Mouse (Mus musculus) embryonic stem cell, embryonic (primary cell): Measurements from ENCODE around the gene Ntn4.

ENCODE experiments used
- CTCF ChIA-PET, 4 experiments: fragments of 300-600 bp in 2 of 4; fragments of 350-600 bp in 2 of 4; sonication (Branson Sonifier 250); formaldehyde crosslinking; loops; one replicate each; lab custom pipeline; 2022; ENCODE audit warnings: inconsistent platforms in 2 of 4; lab: Charles Lee
- POLR2A ChIA-PET, 4 experiments: fragments of 300-600 bp in 2 of 4; fragments of 350-600 bp in 2 of 4; sonication (Branson Sonifier 250); formaldehyde crosslinking; loops; one replicate each; lab custom pipeline; 2022; ENCODE audit warnings: antibody characterized with exemption in 4 of 4, inconsistent platforms in 1 of 4; lab: Charles Lee

The Ntn4 gene

DNA sequence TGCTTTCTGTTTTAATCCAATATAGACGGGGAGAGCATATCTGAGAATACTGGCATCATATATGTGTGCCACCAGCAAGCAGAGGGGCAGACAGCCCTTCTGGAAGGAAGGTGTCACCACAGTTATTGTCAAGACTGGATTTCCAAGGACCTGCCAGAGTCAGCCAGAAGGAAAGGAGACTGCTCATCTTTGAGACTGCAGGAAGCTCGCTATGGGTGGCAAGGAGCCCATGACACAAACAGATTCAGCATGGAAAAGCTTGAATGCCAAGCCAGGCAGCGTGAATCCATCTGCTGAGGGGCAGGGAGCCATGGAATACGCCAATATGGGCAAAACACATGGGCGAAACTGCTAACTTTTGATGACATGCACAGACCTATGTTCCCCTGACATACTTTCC, 6.9 kb upstream of the Ntn4 start:
- POLR2A ChIA-PET, result no interaction called here
- CTCF ChIA-PET, result interaction anchor here in 1 of 4 experiments (0.5 kb wide), 1 partner anchor 130 kb away, joined by 3 read pairs; no protein-coding TSS in a partner anchor

DNA sequence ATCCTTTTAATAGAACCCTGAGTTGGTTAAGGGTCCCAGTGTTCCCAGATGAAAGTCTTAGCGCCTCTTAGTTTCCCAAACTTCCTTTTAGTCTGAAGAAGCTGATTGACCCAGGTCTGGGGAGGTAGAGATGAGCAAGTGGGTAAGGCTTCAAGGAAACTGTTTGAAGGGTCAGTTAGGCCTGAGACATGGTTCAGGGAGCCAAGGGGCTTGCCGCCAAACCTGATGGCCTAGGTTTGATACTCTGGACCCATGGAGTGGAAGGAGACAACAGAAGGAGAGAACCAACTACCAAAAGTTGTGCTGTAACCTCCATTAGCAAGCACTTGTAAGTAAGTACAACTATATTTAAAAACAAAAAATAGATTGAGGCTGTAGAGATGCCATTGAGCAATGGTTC, 6.5 kb upstream of the Ntn4 start:
- CTCF ChIA-PET, result no interaction called here
- POLR2A ChIA-PET, result no interaction called here

DNA sequence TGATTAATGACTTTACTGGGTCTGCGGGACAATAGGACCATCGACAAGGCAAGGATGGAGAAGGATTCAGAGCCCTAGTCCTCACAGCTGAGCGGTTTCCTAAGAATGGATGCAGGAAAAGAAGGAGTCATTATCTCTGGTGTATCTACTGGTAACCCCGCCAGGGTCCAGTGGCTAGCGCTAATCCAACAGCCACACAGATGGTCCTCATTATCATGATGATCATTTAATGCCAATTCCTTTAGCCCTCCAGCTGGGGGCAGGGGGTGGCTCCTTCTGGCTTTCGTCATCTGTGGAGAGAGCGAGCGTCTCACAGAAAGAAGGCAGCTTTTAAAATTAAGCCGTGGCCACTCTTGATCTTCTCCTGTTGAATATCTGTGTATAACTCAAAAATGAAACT, 4.5 kb upstream of the Ntn4 start:
- POLR2A ChIA-PET, result interaction anchor here in 1 of 4 experiments (1.0 kb wide), 1 partner anchor 14 kb away, joined by 3 read pairs; no protein-coding TSS in a partner anchor
- CTCF ChIA-PET, result interaction anchor here in 1 of 4 experiments (1.2 kb wide), 1 partner anchor 13 kb away, joined by 4 read pairs; no protein-coding TSS in a partner anchor

DNA sequence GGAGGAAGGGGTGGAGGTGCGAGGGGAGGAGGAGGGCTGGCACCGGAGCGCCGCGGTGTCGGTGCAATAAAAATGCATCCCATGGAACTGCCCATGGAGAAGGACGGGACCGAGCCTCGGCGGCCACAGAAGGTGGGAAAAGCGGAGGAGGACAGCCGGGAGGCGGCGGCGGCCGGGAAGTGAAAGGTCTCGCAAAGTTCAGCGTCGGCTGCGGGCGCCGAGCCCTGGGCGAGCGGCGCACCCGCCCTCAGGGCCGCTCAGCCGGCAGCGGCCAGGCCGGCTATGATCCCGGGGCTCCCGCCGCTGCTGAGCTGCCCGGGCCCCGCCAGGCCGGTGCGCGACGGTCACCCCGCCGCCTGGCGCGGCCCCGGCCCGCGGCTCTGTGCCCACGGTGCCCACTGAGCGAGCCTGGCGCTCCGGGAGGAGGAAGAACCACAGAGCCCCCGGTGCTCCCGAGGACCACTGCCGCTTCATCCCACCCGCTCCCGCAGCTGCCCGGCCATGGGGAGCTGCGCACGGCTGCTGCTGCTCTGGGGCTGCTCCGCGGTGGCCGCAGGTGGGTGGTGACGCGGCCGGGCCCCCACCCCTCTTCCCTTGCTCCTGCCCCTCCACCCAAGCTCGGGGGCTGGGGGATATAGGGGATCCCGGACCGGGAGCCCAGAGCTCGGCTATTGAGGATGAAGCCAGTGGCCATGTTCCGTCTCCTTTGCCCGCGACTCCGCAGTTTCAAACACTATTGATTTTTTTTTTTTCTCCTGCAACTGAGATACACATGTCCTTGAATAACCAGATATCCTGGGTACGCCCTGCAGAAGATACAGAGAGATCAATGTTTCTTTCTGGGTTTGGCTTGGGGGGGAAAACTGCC, 706 bp downstream of the Ntn4 start:
- ChIA-PET CTCF (interaction anchor here in 1 of 4 experiments (0.7 kb wide), 1 partner anchor 45 kb away, joined by 4 read pairs; no protein-coding TSS in a partner anchor), POLR2A (interaction anchor here in 2 of 4 experiments (0.6 to 0.8 kb wide), 4 partner anchors 12 to 76 kb away, joined by 3 to 5 read pairs (median 4); no protein-coding TSS in a partner anchor)

DNA sequence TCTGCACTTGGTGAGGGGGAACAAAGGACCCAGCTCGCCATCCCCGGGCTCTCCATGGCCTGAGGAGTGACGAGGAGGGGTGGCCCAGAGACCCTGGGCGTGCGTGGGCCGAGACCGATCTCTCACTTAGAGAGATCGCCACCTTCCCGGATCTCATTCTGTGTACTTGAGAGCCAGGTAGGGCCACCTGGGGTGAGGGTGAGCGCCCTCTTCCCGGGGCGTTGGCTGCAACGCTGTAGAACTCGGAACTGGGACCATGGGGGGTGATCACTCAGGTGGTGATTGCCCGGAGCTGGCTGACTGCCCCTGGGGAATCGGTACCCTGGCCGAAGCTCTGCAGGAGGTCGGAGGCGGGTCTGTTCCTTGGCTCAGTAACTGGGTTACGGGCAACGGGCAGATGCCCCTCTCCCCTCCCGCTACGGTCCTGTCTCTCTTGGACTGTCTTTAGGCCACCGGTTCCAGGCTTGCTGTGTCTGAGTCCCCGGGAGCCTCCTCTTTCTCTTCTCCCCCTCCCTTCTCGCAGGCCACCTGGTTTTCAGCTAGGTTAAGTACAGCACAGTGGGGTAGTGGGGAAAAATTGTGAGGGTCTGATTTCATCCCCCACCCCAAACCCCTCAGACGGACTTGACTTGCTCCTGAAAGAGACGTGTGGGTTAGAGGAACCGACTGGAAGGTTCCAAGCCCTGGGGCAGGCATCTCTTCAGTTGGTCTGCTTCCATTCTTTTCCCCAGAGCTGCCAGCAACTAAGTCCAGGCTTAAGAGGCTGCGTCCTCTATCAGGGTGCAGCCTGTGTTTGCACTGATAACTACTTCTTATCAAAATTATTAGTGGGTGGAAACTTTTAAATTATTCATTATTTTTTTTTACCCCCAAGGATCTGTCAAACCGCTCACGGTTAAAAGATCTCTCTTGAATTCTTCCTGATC, 1.6 kb downstream of the Ntn4 start:
- POLR2A ChIA-PET, result interaction anchor here in 1 of 4 experiments (0.6 to 0.8 kb wide), 2 partner anchors 19 to 21 kb away, joined by 3 to 4 read pairs; no protein-coding TSS in a partner anchor
- CTCF ChIA-PET, result interaction anchor here in 2 of 4 experiments (0.5 to 0.7 kb wide), 2 partner anchors 46 to 679 kb away, joined by 3 to 4 read pairs; no protein-coding TSS in a partner anchor

DNA sequence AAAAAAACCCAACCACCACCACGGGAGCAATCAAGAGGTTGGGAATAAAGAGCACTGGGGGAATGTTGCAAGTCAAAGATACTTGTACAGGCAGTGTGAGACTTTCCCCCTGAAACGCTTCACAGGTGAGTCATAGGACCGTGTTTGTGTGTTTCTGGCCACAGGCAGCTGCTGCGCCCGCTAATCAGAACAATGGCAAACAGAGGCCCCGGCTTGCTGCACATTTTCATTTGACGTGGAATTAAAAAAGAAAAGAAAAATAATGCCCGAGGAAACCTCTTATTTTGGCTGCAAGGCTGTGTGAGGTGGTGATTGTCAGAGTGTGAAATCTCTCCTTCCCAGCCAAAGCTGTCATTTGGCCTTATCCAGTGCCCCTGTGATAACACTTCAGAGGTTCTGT, 2.4 kb downstream of the Ntn4 start:
- CTCF ChIA-PET, result no interaction called here

DNA sequence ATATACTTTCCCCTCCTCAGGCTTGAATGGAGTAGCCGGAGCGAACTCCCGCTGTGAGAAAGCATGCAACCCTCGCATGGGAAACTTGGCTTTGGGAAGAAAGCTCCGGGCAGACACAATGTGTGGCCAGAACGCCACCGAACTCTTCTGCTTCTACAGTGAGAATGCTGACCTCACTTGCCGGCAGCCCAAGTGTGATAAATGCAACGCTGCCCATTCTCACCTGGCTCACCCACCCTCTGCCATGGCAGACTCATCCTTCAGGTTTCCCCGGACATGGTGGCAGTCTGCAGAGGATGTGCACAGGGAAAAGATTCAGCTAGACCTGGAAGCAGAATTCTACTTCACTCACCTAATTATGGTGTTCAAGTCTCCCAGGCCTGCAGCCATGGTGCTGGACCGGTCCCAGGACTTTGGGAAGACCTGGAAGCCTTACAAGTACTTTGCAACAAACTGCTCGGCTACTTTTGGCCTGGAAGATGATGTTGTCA, 4.0 kb downstream of the Ntn4 start:
- POLR2A ChIA-PET, result no interaction called here

More for the DNA sequence above, 2.4 kb downstream of the Ntn4 start:
- POLR2A ChIA-PET, result interaction anchor here in 1 of 4 experiments (0.7 kb wide), 1 partner anchor 140 kb away, joined by 5 read pairs; no protein-coding TSS in a partner anchor

DNA sequence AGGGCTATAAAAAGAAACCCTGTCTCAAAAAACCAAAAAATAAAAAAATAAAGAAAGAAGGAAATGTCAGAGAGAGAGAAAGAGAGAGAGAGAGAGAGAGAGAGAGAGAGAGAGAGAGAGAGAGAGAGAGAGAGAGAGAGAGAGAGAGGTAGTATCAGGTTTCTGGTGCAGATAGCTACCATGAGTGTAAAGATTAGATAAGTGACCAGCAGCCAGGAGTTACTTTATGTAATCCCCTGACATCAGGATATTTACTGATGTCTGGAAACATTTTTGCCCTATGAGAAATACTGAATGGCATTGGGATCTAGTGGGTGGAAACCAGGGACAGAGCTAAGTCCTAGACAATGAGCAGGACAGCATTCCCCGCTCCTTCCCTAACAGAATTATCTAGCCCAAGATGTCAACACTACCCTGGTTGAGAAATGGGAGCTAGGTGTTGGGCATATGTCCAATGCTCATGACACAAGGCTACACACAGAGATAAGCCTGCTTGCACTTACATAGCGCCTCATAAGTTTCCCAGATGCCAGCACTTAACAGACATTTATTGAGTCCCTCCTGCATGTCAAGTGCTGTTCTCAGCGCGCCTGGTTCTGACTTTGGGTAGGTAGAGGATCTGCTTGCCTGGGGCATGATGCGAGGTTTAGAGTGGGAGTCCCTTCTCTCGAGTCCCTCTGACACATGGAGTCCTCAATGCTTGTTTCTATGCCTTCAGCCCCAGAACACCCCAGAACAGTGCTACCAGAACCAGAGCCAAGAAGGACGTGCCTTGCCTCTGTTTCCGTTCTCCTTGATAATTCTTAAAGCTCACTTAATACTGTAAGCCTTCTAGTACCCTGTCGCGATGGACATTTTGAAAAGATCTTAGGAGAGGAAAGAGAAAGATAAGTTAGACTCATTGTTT, 7.4 kb downstream of the Ntn4 start:
- ChIA-PET CTCF (interaction anchor here in 1 of 4 experiments (1.0 to 1.5 kb wide), 2 partner anchors 12 to 165 kb away, joined by 4 read pairs; no protein-coding TSS in a partner anchor), POLR2A (interaction anchor here in 3 of 4 experiments (0.5 to 1.3 kb wide), 5 partner anchors 14 to 513 kb away, joined by 3 to 5 read pairs (median 3); partner anchors contain the start of genes Fgd6 (in 1 of the 3) and Vezt (in 1 of the 3))

More for the DNA sequence above, 4.0 kb downstream of the Ntn4 start:
- CTCF ChIA-PET, result no interaction called here

DNA sequence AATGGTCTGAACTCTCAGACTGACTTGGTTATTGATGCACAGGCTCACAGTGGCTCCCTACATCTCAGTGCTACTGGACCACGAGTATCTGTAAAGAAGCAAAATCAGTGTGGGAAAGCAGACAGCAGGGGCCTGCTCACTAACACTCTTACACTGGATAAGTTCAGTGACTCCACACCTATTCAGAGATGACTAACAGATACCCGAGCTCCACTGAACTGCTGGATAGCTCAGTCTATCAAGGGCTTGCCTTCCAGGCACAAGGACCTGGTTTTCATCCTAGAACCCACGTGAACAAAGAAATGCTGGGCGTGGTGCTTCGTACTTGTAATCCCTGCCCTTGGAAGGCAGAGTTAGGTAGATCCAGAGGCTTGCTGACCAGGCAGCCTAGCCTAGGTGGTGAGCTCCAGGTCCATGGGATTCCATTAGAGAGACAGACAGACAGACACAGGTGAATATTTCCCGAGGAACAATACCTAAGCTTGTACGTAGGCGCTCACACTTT, 8.2 kb downstream of the Ntn4 start:
- POLR2A ChIA-PET, result interaction anchor here in 3 of 4 experiments (0.5 to 1.3 kb wide), 4 partner anchors 13 to 387 kb away, joined by 3 read pairs; partner anchors contain the start of genes Fgd6 (in 1 of the 3) and Vezt (in 1 of the 3)
- CTCF ChIA-PET, result interaction anchor here in 2 of 4 experiments (0.6 to 1.6 kb wide), 10 partner anchors 12 to 467 kb away, joined by 3 to 4 read pairs (median 3); no protein-coding TSS in a partner anchor

DNA sequence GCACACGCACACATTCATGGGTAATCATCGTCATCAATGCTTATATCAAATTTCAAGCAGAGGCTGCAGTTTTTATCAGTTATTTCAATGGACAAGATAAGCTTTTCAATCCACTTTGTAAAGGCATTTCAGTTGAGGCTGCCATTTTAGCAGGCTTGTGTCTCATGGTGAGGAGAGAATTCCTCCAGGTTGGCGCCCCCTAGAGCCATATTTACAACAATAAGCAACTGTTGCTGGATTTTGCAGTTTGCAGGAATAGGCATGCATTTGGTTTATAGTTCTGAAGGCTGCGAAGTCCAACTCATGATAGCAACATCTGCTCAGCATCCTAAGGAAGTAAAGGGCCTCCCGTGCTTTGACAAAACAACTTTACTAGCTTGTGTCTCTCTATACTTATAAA, 8.6 kb downstream of the Ntn4 start:
- CTCF ChIA-PET, result interaction anchor here in 2 of 4 experiments (0.6 to 1.6 kb wide), 10 partner anchors 11 to 466 kb away, joined by 3 to 4 read pairs (median 3); no protein-coding TSS in a partner anchor
- POLR2A ChIA-PET, result interaction anchor here in 2 of 4 experiments (0.6 to 1.3 kb wide), 3 partner anchors 17 to 386 kb away, joined by 3 read pairs; partner anchors contain the start of genes Fgd6 (in 1 of the 2) and Vezt (in 1 of the 2)

DNA sequence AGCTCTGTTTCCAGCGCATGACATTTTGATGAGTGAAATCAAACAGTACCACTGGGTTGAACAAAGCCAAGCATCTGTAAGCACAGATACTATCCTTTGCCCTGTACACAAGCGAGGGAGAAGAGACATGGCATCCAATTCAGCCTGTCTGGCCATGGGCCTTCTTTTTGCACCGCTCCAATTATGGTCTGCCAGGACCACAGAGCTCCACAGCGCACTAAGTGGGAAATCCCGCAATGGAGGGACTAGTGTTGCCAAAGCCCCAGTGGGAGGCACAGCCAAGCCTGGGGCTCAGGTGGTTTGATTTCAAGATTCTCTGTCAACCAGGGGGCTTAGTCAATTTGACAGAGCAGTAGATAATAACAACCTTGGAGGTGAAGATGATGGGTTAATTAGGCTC, 9.1 kb downstream of the Ntn4 start:
- POLR2A ChIA-PET, result interaction anchor here in 1 of 4 experiments (0.6 to 1.3 kb wide), 2 partner anchors 87 to 386 kb away, joined by 3 read pairs; partner anchors contain the start of genes Fgd6 and Vezt
- CTCF ChIA-PET, result interaction anchor here in 3 of 4 experiments (0.6 to 1.6 kb wide), 7 partner anchors 13 to 599 kb away, joined by 3 to 4 read pairs (median 3); no protein-coding TSS in a partner anchor

DNA sequence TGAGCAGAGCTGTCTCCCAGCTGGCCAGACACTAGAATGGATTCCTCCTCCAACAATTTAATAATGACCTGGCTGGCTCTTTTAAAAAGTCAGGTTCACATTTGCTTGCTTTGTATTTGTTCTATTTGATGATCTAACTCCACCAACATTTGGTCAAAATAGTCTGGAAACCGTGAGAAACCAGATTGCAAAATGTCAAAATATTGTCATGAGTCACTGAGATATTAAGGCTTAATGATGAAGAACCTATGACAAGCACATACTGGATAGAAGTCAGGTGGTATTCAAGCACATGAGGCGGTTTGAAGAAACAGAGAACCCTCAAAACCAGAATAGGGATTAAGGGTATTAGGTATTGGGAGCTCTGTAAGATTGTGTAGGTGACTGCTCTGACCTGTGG, 12.8 kb downstream of the Ntn4 start:
- POLR2A ChIA-PET, result no interaction called here

DNA sequence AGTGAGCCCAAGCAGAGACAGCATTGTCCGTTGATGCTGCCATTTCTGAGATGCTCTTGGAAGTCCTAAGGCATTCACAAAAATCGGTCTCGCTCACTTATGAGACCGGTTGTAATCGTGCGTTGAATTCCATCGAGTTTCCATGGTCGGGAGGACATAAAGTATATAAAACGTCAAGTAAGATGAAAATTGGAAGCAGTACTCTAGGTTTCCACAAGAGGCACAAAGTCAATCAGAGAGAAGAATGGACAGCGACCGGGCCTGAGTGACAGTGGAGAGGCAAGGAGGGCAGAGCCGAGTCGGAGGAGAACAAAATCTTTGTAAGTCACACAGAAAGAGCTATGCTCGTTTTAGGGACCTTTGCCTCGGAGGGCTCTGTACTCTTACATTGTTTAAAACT, 14.9 kb downstream of the Ntn4 start:
- CTCF ChIA-PET, result no interaction called here
- POLR2A ChIA-PET, result interaction anchor here in 1 of 4 experiments (1.6 kb wide), 1 partner anchor 10 kb away, joined by 3 read pairs; no protein-coding TSS in a partner anchor

More for the DNA sequence above, 12.8 kb downstream of the Ntn4 start:
- CTCF ChIA-PET, result interaction anchor here in 1 of 4 experiments (0.7 kb wide), 1 partner anchor 165 kb away, joined by 4 read pairs; no protein-coding TSS in a partner anchor

DNA sequence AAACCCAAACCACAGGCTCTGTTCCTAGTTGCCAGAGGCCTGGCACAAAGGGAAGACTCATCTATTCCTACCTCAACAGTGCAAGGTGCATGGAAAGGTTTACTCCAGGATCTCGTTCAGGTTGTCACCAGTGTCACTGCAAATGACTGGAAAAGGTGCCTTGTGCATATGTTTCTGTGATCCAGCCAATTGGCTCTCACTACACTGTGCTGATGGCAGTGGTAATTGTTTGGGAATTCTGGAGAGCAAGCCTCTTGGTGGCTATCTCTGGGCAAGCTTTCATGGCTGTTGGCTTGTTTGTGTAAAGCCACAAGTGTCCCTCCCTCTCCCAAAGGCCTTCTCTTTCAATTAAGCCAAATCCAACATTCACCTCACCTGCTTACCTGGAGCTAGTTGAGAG, 19.3 kb downstream of the Ntn4 start:
- ChIA-PET CTCF (no interaction called here), POLR2A (no interaction called here)

DNA sequence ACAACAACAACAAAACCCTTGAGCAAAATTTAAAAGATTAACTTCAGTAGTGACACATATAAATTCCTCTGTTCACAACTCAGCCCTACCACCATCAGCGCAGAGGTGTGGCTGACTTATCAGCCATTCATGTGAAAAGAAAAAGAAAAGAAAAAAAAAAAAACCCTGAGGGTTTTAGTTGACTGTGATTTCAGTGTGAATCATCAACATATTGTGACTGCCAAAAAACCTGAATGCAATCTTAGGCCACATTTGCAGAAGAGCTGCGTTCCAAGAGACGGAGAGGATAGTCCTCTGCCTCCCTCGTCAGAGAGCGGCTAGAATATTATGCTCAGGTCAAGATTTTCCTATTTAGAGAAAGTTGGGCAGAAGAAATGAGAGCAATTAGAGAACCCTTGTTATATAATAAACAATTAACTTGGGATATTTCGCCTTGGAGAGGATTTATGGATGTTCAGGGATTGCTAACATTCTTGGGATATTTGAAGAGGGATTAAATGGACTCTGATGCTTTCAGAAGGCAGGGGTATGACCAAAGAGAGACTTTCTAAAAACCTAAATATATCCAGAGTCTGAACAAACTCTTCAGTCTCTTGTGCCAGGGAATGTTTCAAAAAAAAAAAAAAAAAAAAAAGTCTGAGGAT, 21.0 kb downstream of the Ntn4 start:
- ChIA-PET POLR2A (interaction anchor here in 2 of 4 experiments (0.6 to 1.3 kb wide), 5 partner anchors 13 to 233 kb away, joined by 3 read pairs; no protein-coding TSS in a partner anchor), CTCF (interaction anchor here in 2 of 4 experiments (0.6 to 0.7 kb wide), 2 partner anchors 31 to 232 kb away, joined by 3 read pairs; no protein-coding TSS in a partner anchor)
